Mouse (Mus musculus): Measurements from ENCODE around the gene Vamp4.

DNA sequence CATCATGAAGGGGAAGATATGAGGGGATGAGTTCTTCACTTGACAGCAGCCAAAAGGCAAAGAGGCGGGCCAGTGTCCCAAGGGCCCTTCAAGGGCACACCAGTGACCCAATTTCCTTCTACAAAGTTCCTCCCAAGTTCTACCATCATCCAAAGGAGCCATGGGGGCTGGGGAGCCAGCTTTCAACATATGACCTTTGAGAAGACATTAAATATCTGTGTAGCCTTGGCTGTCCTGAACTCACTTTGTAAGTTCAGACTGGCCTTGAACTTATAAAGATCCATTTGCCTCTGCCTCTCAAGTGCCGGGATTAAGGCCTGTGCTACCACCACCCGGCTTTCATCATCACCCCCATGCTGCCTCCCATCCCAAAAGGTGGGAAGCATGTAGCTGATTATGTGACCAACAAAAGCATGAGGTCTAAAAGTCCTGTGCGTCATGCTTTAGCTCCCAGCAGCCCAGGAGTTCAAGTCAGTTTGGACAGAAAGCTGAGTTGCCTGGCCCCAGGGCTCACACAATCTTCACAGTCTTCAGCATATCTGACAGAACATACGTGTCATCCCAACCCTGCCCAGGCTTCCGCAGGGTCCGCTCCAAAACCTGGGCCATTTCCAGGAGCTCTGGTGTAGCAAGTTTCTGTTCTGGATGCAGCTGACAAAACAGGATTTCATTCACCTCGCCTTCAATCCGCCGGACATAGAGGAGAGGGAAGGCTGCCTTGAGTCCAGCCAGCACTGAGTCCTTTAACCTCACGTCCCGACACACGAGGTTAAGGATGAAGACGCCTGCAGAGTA lies 36.4 kb upstream of the Vamp4 start:
- TF ChIP-seq POLR2A (IDR thresholded peaks at IDR 0.05; ENCODE audit: borderline replicate concordance, insufficient read depth, low read length) (no peak), CTCF (IDR thresholded peaks at IDR 0.05; ENCODE audit: borderline replicate concordance, insufficient read depth, low read depth, low read length) (no peak)

Measured in cerebellum, adult 2 months (tissue).